Mouse (Mus musculus) heart, embryonic 11.5 days (tissue): Measurements from ENCODE around the gene Ncoa7. TPM values are rescaled to one million over a fixed set of nuclear protein-coding genes. Genes with fewer than 3 reads are reported as not detected.
"Not testable (repeated sequence)": the region's sequence is repeated elsewhere in the genome, so short reads cannot be mapped to it uniquely, and the experiment has no call there.

ENCODE experiments used
- ATAC-seq: fragments of 200-750 bp; cut with Nextera tagmentation; replicated peaks from 2 replicates; pipeline ENCODE4 v1.8.0; 2017; ENCODE audit warnings: moderate library complexity; ENCODE audit not compliant: insufficient number of reproducible peaks, low FRiP score, low TSS enrichment
- H3K27ac ChIP-seq: fragments of 300-500 bp; sonication (generic); 2 replicates; pipeline ENCODE4 v1.5.1; 2014; ENCODE audit warnings: mild to moderate bottlenecking, low read depth, low read length
- H3K27me3 ChIP-seq: fragments of 300-500 bp; sonication (generic); 2 replicates; pipeline ENCODE4 v1.6.1; 2014; ENCODE audit warnings: mild to moderate bottlenecking, low read length, mixed read lengths; ENCODE audit not compliant: control insufficient read depth, insufficient read depth
- H3K36me3 ChIP-seq: fragments of 300-500 bp; sonication (generic); 2 replicates; pipeline ENCODE4 v1.6.1; 2014; ENCODE audit warnings: mild to moderate bottlenecking, low read length, moderate library complexity, mixed read lengths; ENCODE audit not compliant: control insufficient read depth, insufficient read depth
- H3K4me1 ChIP-seq: fragments of 300-500 bp; sonication (generic); 2 replicates; pipeline ENCODE4 v1.6.1; 2014; ENCODE audit warnings: low read length; ENCODE audit not compliant: control insufficient read depth, insufficient read depth
- H3K4me2 ChIP-seq: fragments of 300-500 bp; sonication (generic); 2 replicates; pipeline ENCODE4 v1.6.1; 2014; ENCODE audit warnings: mild to moderate bottlenecking, moderate library complexity
- H3K4me3 ChIP-seq: fragments of 300-500 bp; sonication (generic); 2 replicates; pipeline ENCODE4 v1.5.1; 2014; ENCODE audit warnings: low read depth, low read length
- H3K9ac ChIP-seq: fragments of 300-500 bp; sonication (generic); 2 replicates; pipeline ENCODE4 v1.6.1; 2014; ENCODE audit warnings: mild to moderate bottlenecking, low read depth, low read length, moderate library complexity
- H3K9me3 ChIP-seq: fragments of 300-500 bp; sonication (generic); replicated peaks from 2 replicates; pipeline ENCODE4 v1.6.1; 2016; ENCODE audit warnings: low read length; ENCODE audit not compliant: control insufficient read depth
- WGBS: fragments of 180-500 bp; shearing (Covaris S2); extraction: QIAGEN DNeasy Blood & Tissue Kit; methylation state at CpG from one replicate; pipeline ENCODE4 v1.1.7; 2014; ENCODE audit not compliant: insufficient replicate concordance; 5-methylcytosine and 5-hydroxymethylcytosine counted together
- polyA plus RNA-seq: library from polyadenylated mRNA; unstranded; fragments of >200 nt; fragmentation: Nextera tagmentation; extraction: Ambion mirVana; gene quantifications from 2 replicates; pipeline ENCODE4 v1.2.1, GENCODE M21; 2014

Gene Ncoa7
- polyA plus RNA-seq, 1 experiment from 2014 or later = 10.1 TPM

DNA sequence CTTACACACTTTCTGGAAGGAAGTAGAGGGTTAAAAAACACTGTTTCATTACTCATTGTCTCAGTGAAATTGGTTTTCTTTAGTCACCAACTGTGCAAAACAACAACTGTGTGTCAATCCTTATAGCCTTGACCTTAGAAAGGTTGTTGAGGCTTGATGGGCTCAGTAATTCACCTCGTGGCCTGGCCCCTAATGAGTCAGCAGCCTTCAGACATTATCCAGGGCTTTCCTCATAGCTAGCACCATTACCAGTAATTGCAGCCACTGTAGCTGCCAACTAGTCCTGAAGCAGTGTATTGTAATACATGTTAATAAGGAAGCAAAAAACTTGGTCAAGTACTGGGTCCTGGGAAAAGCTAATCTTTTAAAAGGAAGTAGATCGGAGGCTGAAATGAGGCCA, 125.1 kb downstream of the Ncoa7 start:
- H3K36me3 ChIP-seq = no peaks in the 10 kb centered on the region
- no peak overlapping the region for H3K4me2 ChIP-seq
- no peak overlapping the region for H3K4me3 ChIP-seq
- WGBS = 71% methylated on average over 2 of the region's 2 CpGs
- no peaks in the 10 kb centered on the region for H3K4me1 ChIP-seq
- no peak for ATAC-seq
- H3K9me3 ChIP-seq = no peaks in the 10 kb centered on the region
- no peaks in the 10 kb centered on the region for H3K27me3 ChIP-seq
- no peak overlapping the region for H3K27ac ChIP-seq
- H3K9ac ChIP-seq = no peak overlapping the region

DNA sequence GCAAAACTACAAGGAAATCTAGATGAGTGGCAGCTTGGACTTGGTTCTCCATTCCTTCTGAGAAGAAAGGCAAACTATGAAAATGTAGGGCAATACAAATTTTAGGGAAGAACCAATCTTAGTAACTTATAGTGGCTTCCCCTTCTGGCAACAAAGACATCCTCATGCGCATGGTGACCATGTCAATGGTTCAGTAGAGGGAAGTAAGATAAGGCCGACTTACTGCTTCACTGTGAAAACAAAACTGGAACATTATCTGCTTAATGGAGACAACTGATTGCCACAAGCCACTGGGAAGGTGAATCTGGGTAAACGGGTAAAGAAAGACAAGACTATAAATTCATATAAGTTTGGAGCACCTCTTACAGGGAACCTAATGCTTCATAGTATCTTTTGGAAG, 128.3 kb downstream of the Ncoa7 start:
- Histone ChIP-seq H3K4me3 (no peak overlapping the region), H3K4me2 (no peak overlapping the region), H3K27me3 (no peaks in the 10 kb centered on the region), H3K9me3 (no peaks in the 10 kb centered on the region), H3K4me1 (no peaks in the 10 kb centered on the region), H3K27ac (no peak overlapping the region), H3K9ac (no peak overlapping the region), H3K36me3 (no peaks in the 10 kb centered on the region; the same call in 1 of the 2 replicates)
- no peak for ATAC-seq
- 65% methylated on average over 3 of the region's 3 CpGs for WGBS

GRCm38 (mm10) chr10:30666580-30666979, 136.5 kb downstream of the Ncoa7 start:
- 84% methylated on average over 2 of the region's 2 CpGs for WGBS
- Histone ChIP-seq H3K4me3 (no peak overlapping the region), H3K27me3 (no peaks in the 10 kb centered on the region), H3K4me1 (no peaks in the 10 kb centered on the region), H3K36me3 (no peaks in the 10 kb centered on the region; the same call in 1 of the 2 replicates), H3K9ac (no peak overlapping the region), H3K27ac (no peak overlapping the region), H3K4me2 (no peak overlapping the region), H3K9me3 (no peaks in the 10 kb centered on the region)
- ATAC-seq = no peak

GRCm38 (mm10) chr10:30660564-30661328, 142.4 kb downstream of the Ncoa7 start:
- no peaks in the 10 kb centered on the region for H3K9me3 ChIP-seq
- no peaks in the 10 kb centered on the region for H3K27me3 ChIP-seq
- no peak overlapping the region for H3K9ac ChIP-seq
- H3K36me3 ChIP-seq = peaks cover 2% of the 10 kb centered on the region; the same call in 1 of the 2 replicates
- H3K27ac ChIP-seq = no peak overlapping the region
- H3K4me3 ChIP-seq = no peak overlapping the region
- no peak for ATAC-seq
- WGBS = 78% methylated on average over 6 of the region's 6 CpGs
- H3K4me2 ChIP-seq = no peak overlapping the region
- H3K4me1 ChIP-seq = no peaks in the 10 kb centered on the region

GRCm38 (mm10) chr10:30655655-30656054, 147.5 kb downstream of the Ncoa7 start:
- peaks cover 5% of the 10 kb centered on the region; the same call in 1 of the 2 replicates for H3K36me3 ChIP-seq

DNA sequence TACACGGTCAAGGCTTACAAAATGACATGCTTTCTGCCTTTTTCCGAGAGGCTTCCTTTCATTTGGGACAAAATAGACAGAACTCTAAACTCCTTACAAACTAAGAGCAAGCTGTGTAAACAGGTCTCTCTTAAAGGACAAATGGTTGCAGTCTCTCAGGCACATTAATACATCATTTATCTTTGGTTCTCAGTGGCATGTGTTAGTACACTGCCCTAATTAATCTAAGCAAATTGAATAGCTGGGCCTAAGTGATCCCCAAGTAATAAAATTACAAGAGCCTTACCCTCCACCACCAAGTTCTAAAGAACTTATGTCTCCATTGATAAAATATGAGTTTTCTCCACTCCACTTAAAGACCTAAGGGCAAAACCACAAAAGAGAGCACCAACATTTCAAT, 155.4 kb downstream of the Ncoa7 start:
- Histone ChIP-seq H3K9ac (no peak overlapping the region), H3K27me3 (no peaks in the 10 kb centered on the region), H3K4me3 (no peak overlapping the region), H3K27ac (no peak overlapping the region), H3K36me3 (peaks cover 5% of the 10 kb centered on the region; the same call in 1 of the 2 replicates), H3K4me2 (no peak overlapping the region), H3K4me1 (no peaks in the 10 kb centered on the region), H3K9me3 (no peaks in the 10 kb centered on the region)
- ATAC-seq = no peak
- WGBS = 70% methylated on average over 2 of the region's 2 CpGs

More at GRCm38 (mm10) chr10:30655655-30656054, 147.5 kb downstream of the Ncoa7 start:
- Histone ChIP-seq H3K4me3 (peak overlapping the region; percentile 30), H3K4me1 (no peaks in the 10 kb centered on the region), H3K27ac (0 out of 2 replicates have a peak overlapping the region, but pooled peaks have one; percentile 22), H3K9ac (peak overlapping the region; percentile 59), H3K4me2 (peak overlapping the region; percentile 59), H3K9me3 (no peaks in the 10 kb centered on the region), H3K27me3 (no peaks in the 10 kb centered on the region)
- 20% methylated on average over 5 of the region's 5 CpGs for WGBS
- ATAC-seq = no peak

- no peak for ATAC-seq
- Histone ChIP-seq H3K4me3 (no peak overlapping the region), H3K9ac (no peak overlapping the region), H3K4me2 (no peak overlapping the region), H3K27ac (no peak overlapping the region), H3K4me1 (no peaks in the 10 kb centered on the region), H3K27me3 (no peaks in the 10 kb centered on the region), H3K9me3 (no peaks in the 10 kb centered on the region), H3K36me3 (no peaks in the 10 kb centered on the region)
- 73% methylated on average over 3 of the region's 3 CpGs for WGBS
These were observed 164.9 kb downstream of the Ncoa7 start for GRCm38 (mm10) chr10:30638216-30638615.

DNA sequence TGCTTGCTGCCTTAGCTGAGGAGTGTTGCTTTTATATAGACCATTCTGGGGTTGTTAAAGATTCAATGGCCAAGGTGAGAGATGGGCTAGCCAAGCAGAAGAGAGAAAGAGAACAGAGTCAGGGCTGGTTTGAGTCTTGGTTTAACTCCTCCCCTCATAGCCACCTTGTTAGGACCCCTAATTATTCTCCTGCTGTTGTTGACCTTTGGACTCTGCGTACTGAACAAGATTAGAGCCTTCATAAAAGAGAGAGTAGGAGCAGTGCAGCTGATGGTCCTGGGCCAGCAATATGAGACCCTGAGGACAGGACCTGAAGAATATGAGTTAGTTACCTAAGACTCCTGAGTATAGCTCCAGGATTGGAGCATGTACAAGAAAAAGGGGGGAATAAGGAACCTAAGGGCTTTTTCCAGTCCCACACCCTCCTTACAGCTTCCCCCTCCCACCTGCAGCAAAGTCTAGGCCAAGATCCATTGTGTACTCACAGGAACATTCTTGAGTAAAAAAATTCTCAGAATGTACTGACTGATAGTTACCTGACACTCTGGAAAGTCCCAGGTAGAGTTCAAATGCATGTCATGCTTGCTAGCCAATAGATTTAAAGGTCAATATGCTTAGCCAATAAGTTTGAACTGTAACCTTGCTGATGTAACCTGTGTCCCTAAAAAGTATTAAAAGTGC, 166.5 kb downstream of the Ncoa7 start:
- not testable (repeated sequence) for H3K36me3 ChIP-seq, H3K27ac ChIP-seq, H3K27me3 ChIP-seq, H3K9ac ChIP-seq, H3K9me3 ChIP-seq, ATAC-seq, H3K4me3 ChIP-seq, H3K4me1 ChIP-seq, H3K4me2 ChIP-seq
- WGBS = 82% methylated on average over 1 of the region's 1 CpGs
